Mouse (Mus musculus): ENCODE data around the gene Tyw1.
"Not testable (repeated sequence)": the region's sequence is repeated elsewhere in the genome, so short reads cannot be mapped to it uniquely, and the experiment has no call there.

Tyw1 gene

GRCm38 (mm10) chr5:130255017-130255720 lies at the start of gene Tyw1, which contains the start of gene Sbds:
Gene Tyw1, plus strand, starts transcription at chr5:130255619.
Gene Sbds, minus strand, starts transcription at chr5:130255530.
- DNase-seq (ENCODE audit: low spot score in 2 of 2): peak; percentile 85 to 93

GRCm38 (mm10) chr5:130207299-130207698 lies 48.1 kb upstream of the Tyw1 start:
- no peak for DNase-seq (ENCODE audit: low spot score in 2 of 2)

DNA sequence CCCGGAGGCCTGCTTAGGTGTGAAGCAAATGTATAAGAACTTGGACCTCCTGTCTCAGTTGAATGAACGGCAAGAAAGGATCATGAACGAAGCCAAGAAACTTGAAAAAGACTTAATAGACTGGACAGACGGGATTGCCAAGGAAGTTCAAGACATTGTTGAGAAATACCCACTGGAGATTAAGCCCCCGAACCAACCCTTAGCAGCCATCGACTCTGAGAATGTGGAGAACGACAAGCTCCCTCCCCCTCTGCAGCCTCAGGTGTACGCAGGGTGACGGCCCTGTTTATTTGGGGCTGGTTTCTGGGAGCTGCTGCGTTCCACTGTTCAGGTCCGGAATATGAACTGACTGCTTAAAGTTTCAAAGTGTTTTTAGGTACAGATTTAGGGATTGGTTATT lies 42.5 kb upstream of the Tyw1 start:
- no peak for DNase-seq (ENCODE audit: low spot score in 2 of 2)

DNA sequence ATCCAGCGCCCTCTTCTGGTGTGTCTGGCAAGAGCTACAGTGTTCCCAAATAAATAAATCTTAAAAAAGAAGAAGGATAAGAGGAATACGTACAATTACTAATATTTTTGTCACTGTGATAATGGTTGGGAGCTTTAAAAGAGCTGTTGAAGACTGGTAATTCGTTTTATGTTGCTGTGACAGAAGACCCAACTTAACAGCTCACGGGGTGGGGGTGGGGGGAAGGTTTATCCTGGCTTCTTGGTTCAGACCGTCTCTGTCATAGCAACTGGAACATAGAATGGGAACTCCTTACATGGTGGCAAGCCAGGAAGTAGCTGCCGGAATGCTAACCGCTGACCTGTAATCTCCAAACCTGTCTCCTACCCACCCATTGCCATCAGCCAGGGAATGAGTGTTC lies 38.6 kb upstream of the Tyw1 start, which contains the start of gene Tmem248:
Tmem248 (plus strand) TSS at position 301 of the 400 bp plus-strand sequence.
- DNase-seq (ENCODE audit: low spot score in 2 of 2): no peak

DNA sequence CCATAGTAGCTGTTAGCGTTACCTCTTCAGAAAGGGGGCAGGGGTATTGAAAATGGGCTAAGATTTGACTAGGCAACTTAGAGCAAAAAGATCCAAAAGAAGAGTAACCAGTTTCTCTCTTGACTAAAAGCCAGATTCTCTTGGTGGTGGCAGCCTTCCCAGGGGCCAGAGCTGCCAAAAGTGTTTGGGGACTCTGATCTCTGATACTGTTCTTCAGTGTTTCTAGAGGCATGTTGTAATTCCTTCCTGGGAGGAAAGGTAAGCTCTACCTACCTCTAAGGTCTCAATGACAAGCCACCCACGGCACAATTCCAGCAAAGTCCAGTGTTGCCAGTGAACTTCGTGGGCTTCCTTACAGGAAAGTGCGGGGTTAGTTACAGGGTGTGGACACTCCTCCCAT lies 38.0 kb upstream of the Tyw1 start:
- no peak for DNase-seq (ENCODE audit: low spot score in 2 of 2)

DNA sequence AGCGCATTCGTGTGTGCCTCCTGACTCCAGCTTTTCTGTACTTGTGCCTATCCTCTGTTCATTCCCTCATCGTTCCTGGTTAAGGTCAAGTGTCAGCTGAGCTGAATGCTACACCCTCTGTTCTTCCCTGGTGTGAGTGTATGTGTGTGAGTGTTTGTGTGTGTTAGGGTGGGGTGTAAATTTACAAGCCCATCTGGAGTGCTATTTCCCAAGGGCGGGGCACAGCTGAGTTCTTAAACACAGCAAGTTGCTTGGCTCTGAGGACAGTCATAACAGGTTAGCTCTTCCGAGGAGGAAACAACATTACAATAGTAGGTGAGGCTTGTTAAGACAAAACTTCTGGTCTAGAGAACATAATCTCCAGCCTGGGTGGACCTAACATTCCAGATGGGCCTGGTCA lies 37.1 kb upstream of the Tyw1 start:
- no peak for DNase-seq (ENCODE audit: low spot score in 2 of 2)

DNA sequence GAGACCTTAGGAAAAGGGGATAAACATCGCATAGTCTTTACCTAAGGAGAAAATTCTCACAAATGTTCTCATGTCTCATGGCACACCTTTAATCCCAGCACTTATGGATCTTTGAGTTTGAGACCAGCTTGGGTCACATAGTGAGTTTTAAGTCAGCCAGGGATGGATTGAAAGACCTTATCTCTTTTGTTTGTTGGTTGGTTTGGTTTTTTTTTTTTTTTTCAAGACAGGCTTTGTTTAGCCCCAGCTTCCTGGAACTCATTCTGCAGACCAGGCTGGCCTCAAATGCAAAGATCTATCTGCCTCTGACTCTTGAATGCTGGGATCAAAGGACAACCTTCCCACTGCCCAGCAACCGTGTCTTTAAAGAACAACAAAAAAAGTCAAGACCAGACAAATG lies 34.1 kb upstream of the Tyw1 start:
- DNase-seq (ENCODE audit: low spot score in 2 of 2): no peak

DNA sequence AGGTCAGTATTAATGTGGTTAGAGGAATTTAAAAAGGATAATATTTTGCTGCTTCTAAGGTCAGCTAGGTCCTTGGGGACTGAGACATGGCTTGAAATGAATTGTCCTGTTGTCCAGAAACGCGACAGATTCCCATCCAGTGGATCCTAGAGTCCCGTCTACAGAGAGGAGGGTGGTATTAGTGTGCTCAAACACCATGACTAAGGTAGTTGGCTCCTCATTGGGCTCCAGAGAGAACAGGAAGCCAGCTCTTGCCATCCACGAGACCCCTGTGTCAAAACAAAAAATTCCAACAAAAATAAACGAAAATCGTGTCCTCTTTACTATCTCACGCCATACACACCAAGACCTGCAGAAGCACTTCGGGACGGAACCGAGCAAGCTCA lies 33.7 kb upstream of the Tyw1 start:
- DNase-seq (ENCODE audit: low spot score in 2 of 2): no peak

DNA sequence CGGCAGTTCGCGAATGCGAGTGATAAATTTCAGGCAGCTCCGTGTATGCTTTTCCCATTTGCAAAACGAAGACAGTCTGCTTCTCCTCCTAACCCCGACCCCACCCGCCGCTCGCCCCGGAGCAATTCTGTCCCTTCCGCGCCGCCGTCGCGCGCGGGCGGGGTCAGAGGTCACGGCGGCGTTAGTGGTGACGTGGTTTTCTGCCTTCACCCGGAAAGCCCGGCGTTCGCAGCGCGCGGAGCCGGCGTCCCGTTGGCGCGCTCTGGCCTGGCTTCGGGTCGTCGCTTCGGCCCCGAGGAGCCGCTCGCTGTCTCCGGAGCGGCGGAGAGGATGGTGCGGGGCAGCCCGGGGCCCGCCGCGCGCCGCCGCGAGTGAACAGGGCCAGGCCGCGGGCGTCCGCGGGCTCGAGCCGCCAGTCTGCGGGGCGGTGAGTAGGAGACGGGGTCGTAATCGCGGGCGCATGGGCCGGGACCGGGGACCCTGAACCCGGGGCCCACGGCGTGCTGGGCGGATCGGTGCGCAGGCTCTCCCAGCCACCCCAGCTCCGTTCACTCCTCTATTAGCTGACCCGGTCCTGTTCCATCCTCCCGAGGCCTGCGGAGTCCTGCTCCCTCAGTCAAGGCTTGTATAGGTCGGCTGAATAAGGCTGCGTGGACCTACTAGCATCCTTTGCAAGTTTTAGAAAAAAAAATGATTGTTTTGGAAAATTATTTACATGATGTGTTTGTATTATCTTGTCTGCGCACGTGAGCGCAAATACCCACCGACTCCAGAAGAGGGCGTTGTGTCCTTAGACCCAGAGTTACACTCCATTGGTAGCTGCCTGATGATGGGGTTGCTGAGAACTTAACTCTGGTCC lies 33.0 kb upstream of the Tyw1 start:
- peak; percentile 95 to 98 for DNase-seq (ENCODE audit: low spot score in 2 of 2)

DNA sequence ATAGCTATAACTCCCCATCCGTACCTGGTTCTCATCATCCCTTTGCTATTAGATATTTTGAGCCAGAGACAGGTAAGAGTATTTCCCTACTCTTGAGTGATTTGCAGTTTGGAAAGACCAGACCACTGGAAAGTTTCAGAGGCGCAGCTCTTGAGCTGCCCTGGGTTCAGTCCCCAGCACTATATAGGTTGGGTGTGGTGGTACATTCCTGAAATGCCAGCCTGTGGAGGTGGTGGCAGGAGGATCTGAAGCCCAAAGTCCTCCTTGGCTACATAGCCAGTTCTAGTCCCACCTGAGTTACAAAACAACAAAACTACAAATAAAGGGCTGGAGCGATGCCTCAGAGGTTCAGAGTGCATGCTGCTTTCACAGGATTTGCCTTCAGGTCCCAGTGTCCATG lies 28.6 kb upstream of the Tyw1 start:
- DNase-seq (ENCODE audit: low spot score in 2 of 2): no peak

- no peak for DNase-seq (ENCODE audit: low spot score in 2 of 2)
Measured at GRCm38 (mm10) chr5:130228120-130228519, 27.3 kb upstream of the Tyw1 start.

DNA sequence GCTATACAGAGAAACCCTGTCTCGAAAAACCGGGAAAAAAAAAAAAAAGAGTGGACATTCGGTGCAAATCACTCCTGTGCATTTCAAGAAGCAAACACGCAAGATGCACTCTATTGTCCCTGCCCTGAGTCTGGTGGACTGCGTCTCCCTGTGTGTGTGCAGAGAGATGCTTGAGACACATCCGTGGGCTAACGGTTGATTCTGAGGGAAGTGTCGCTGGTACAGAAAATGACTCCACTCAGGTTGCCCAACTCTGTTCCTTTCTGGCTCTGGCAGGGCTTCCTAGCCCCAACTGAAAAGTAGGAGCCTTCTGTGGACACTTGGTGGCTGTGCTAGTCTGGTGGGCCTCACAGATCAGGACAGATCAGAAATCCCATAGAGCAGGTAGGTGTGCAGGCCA lies 19.1 kb upstream of the Tyw1 start:
- DNase-seq (ENCODE audit: low spot score in 2 of 2): no peak

DNA sequence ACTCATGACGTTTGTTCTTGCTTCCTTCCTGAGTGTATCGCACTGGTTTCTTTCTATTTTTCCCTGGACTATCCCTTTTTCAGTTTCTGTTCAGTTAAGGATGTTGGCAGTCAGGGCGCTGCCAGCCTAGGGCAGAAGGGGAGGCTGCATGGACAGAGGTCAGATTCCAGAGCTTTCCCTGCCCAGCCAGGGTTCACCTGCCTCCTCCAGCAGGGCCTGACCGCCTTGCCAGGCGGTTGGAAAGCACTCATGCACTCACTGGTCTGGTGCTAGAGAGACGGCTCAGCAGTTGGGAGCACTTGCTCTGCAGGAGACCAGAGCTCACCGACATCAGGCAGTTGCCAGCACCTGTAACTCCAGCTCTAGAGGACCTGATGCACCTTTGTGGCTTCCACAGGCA lies 16.2 kb upstream of the Tyw1 start:
- no peak for DNase-seq (ENCODE audit: low spot score in 2 of 2)

GRCm38 (mm10) chr5:130239856-130240255 lies 15.6 kb upstream of the Tyw1 start:
- DNase-seq (ENCODE audit: low spot score in 2 of 2): no peak

DNA sequence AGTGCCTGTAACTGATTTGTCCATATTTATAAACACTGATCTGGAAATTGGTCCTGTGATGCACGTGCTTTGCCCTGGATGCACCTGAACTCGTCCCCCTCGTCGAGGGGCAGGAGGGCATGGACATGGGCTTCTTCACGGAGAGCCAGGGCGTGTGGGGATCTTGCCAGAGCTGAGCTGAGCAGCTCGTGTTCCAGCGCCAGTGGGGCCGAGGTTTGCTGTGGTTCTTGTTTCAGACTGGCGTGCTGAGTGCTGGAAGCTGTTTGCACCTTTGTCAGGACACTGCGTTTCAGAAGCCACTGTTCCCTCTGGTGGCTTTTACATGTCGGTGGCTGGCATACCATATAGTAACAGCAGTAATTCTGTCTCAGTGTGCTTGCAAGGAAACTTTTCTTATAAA lies 14.0 kb upstream of the Tyw1 start:
- no peak for DNase-seq (ENCODE audit: low spot score in 2 of 2)

GRCm38 (mm10) chr5:130247823-130248222 lies 7.6 kb upstream of the Tyw1 start:
- no peak for DNase-seq (ENCODE audit: low spot score in 2 of 2)

DNA sequence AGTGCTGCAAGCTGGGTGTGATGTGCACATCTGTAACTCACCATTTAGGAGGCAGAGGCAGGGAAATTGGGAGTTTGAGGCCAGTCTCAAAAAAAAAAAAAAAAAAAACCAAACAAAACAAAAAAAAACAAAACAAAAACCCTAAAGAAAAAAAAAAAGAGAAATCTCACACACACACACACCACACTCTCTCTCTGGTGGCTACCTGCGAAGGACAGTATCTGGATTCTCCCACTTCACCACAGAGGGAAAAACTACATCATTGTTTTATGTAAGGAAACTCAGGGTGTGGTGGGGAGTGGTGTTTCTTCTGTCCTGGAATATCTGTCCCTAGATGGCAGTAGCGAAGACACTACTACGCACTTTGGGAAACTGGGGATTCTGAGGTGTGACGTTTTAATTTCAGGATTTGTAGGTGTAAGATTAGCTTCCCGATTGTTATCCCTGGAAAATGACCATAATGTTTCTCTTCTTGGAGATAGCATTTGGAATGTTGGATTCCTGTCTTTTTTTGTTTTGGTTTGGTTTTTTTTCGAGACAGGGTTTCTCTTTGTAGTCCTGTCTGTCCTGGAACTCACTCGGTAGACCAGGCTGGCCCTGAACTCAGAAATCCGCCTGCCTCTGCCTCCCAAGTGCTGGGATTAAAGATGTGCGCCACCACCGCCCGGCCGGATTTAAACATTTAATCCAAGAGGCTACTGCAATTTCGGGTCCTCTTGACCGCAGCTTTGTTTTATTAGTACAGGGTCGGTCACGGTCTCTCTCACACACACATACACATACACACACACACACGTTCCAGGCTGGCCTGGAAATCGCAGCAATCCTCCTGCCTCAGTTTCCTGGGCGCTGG lies 1.0 kb upstream of the Tyw1 start:
- DNase-seq (ENCODE audit: low spot score in 2 of 2): no peak

DNA sequence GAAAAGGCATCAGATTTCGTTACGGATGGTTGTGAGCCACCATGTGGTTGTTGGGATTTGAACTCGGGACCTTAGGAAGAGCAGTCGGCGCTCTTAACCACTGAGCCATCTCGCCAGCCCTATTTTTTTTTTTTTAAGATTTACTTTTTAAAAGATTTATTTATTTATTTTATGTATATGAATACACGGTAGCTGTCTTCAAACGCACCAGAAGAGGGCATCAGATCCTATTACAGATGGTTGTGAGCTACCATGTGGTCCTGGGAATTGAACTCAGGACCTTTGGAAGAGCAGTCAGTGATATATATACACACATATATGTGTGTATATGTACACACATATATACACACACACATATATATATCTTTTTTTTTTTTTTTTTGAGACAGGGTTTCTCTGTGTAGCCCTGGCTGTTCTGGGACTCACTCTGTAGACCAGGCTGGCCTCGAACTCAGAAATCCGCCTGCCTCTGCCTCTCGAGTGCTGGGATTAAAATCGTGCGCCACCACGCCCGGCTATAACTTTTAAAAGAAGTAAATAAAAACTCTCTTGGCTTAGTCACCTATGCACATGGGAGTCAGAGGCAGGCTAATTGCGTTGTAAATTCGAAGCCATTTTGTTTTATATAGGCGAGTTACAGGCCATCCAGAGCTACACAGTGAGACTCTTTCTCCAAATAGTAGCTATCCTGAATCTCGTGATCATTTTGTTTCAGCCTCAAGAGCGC lies 543 bp downstream of the Tyw1 start:
- not testable (repeated sequence) for DNase-seq (ENCODE audit: low spot score in 2 of 2)

- peak; percentile 58 to 90 for DNase-seq (ENCODE audit: low spot score in 2 of 2)
Measured at GRCm38 (mm10) chr5:130256678-130257271, 1.4 kb downstream of the Tyw1 start.

GRCm38 (mm10) chr5:130257303-130257702 lies 1.9 kb downstream of the Tyw1 start:
- no peak for DNase-seq (ENCODE audit: low spot score in 2 of 2)

- DNase-seq (ENCODE audit: low spot score in 2 of 2): no peak
Measured at GRCm38 (mm10) chr5:130263454-130263853, 8.0 kb downstream of the Tyw1 start.

All from cerebellum, postnatal 4 days (tissue).